Mouse (Mus musculus): Measurements from ENCODE around the gene Atxn2. TPM values are rescaled to one million over a fixed set of nuclear protein-coding genes. Genes with fewer than 3 reads are reported as not detected.

Gene Atxn2
- total and polyA plus RNA-seq, 3 experiments: 7.7 to 58.4 (median 8.3) TPM

GRCm38 (mm10) chr5:121668411-121668810, 42.7 kb upstream of the Atxn2 start:
- H3K27ac ChIP-seq (ENCODE audit: insufficient read depth, low read depth): no peak overlapping the region
- H3K27me3 ChIP-seq (replicated peaks): no peaks in the 10 kb centered on the region
- TF ChIP-seq IRF4 (IDR thresholded peaks at IDR 0.05; ENCODE audit: low read depth, low read length) (no peak), CTCF (conservative IDR thresholded peaks at IDR 0.05 in 1 of 2, IDR thresholded peaks at IDR 0.05 in 1 of 2; ENCODE audit: low read depth in 2 of 2, low read length in 2 of 2) (no peak), ETS1 (conservative IDR thresholded peaks at IDR 0.05; ENCODE audit: low read depth, low read length) (no peak), PAX5 (IDR thresholded peaks at IDR 0.05; ENCODE audit: low read length) (no peak), CHD1 (IDR thresholded peaks at IDR 0.05; ENCODE audit: low read depth, low read length) (no peak), ELF1 (IDR thresholded peaks at IDR 0.05; ENCODE audit: low read depth, low read length) (no peak), RCOR1 (conservative IDR thresholded peaks at IDR 0.05; ENCODE audit: low read depth, low read length) (no peak)
- in situ Hi-C loops (cut with MboI; ENCODE audit: low pct_ligation_motif_present, low pct_unique_long_range_greater_than_20kb, low sequenced_read_pairs) (no loop called here), dilution Hi-C loops (cut with MboI; ENCODE audit: extremely low pct_ligation_motif_present, extremely low pct_unique_long_range_greater_than_20kb, low sequenced_read_pairs) (no loop called here)
- H3K4me1 ChIP-seq (ENCODE audit: control insufficient read depth in 1 of 2, insufficient read depth in 2 of 2): no peaks in the 10 kb centered on the region
- H3K36me3 ChIP-seq (replicated peaks in 1 of 2; ENCODE audit: control insufficient read depth in 1 of 2, insufficient read depth in 1 of 2, low read length in 1 of 2): peaks cover 42 to 88% of the 10 kb centered on the region in 2 experiments
- no peak overlapping the region for H3K4me2 ChIP-seq (ENCODE audit: insufficient read depth, low read depth, poor library complexity, severe bottlenecking)
- no peaks in the 10 kb centered on the region for H3K79me2 ChIP-seq (replicated peaks; ENCODE audit: control insufficient read depth, extremely low read depth, insufficient read depth, poor library complexity, severe bottlenecking)
- no peak overlapping the region for H3K9ac ChIP-seq (ENCODE audit: insufficient read depth, low read depth)
- H3K4me3 ChIP-seq (replicated peaks in 1 of 3; ENCODE audit: low read depth in 2 of 3, low read length in 2 of 3, poor library complexity in 1 of 3): no peak overlapping the region
- DNase-seq (ENCODE audit: extremely low read depth): no peak
- H3K9me3 ChIP-seq (replicated peaks; ENCODE audit: low read length): no peaks in the 10 kb centered on the region

- no peak overlapping the region for H3K4me2 ChIP-seq (ENCODE audit: insufficient read depth, low read depth, poor library complexity, severe bottlenecking)
- no peaks in the 10 kb centered on the region for H3K4me1 ChIP-seq (ENCODE audit: control insufficient read depth in 1 of 2, insufficient read depth in 2 of 2)
- H3K27ac ChIP-seq (ENCODE audit: insufficient read depth, low read depth): no peak overlapping the region
- no peaks in the 10 kb centered on the region for H3K79me2 ChIP-seq (replicated peaks; ENCODE audit: control insufficient read depth, extremely low read depth, insufficient read depth, poor library complexity, severe bottlenecking)
- dilution Hi-C loops (cut with MboI; ENCODE audit: extremely low pct_ligation_motif_present, extremely low pct_unique_long_range_greater_than_20kb, low sequenced_read_pairs): no loop called here
- in situ Hi-C loops (cut with MboI; ENCODE audit: low pct_ligation_motif_present, low pct_unique_long_range_greater_than_20kb, low sequenced_read_pairs): no loop called here
- no peak overlapping the region for H3K9ac ChIP-seq (ENCODE audit: insufficient read depth, low read depth)
- peaks cover 41 to 84% of the 10 kb centered on the region in 2 experiments for H3K36me3 ChIP-seq (replicated peaks in 1 of 2; ENCODE audit: control insufficient read depth in 1 of 2, insufficient read depth in 1 of 2, low read length in 1 of 2)
- TF ChIP-seq CTCF (conservative IDR thresholded peaks at IDR 0.05 in 1 of 2, IDR thresholded peaks at IDR 0.05 in 1 of 2; ENCODE audit: low read depth in 2 of 2, low read length in 2 of 2): peak; percentile 50 to 62
- TF ChIP-seq MXI1 (IDR thresholded peaks at IDR 0.05; ENCODE audit: low read depth, low read length): no peak
- no peak for TF ChIP-seq E2F4 (IDR thresholded peaks at IDR 0.05; ENCODE audit: insufficient replicate concordance, low read depth, low read length)
- no peak for TF ChIP-seq ETS1 (conservative IDR thresholded peaks at IDR 0.05; ENCODE audit: low read depth, low read length)
- no peak for TF ChIP-seq HCFC1 (IDR thresholded peaks at IDR 0.05; ENCODE audit: low read depth, low read length)
- no peak for TF ChIP-seq EP300 (IDR thresholded peaks at IDR 0.05; ENCODE audit: low read length)
- TF ChIP-seq RAD21 (IDR thresholded peaks at IDR 0.05; ENCODE audit: low read depth, low read length): peak; percentile 8
- no peak overlapping the region for H3K4me3 ChIP-seq (replicated peaks in 1 of 3; ENCODE audit: low read depth in 2 of 3, low read length in 2 of 3, poor library complexity in 1 of 3)
- H3K9me3 ChIP-seq (replicated peaks; ENCODE audit: low read length): no peaks in the 10 kb centered on the region
- peak; percentile 24 for DNase-seq (ENCODE audit: extremely low read depth)
- no peaks in the 10 kb centered on the region for H3K27me3 ChIP-seq (replicated peaks)
These were observed 40.7 kb upstream of the Atxn2 start for GRCm38 (mm10) chr5:121670412-121670811.

- in situ Hi-C loops (cut with MboI; ENCODE audit: low pct_ligation_motif_present, low pct_unique_long_range_greater_than_20kb, low sequenced_read_pairs): no loop called here
- H3K27me3 ChIP-seq (replicated peaks): no peaks in the 10 kb centered on the region
- no peak overlapping the region for H3K9ac ChIP-seq (ENCODE audit: insufficient read depth, low read depth)
- H3K4me1 ChIP-seq (ENCODE audit: control insufficient read depth in 1 of 2, insufficient read depth in 2 of 2): no peaks in the 10 kb centered on the region
- no peak for TF ChIP-seq SMC3 (IDR thresholded peaks at IDR 0.05; ENCODE audit: low read depth, low read length)
- no peak for TF ChIP-seq POLR2AphosphoS2 (IDR thresholded peaks at IDR 0.05; ENCODE audit: low read depth, low read length)
- TF ChIP-seq RCOR1 (conservative IDR thresholded peaks at IDR 0.05; ENCODE audit: low read depth, low read length): no peak
- no peak for TF ChIP-seq MAZ (IDR thresholded peaks at IDR 0.05; ENCODE audit: low read depth, low read length)
- TF ChIP-seq ZNF384 (IDR thresholded peaks at IDR 0.05; ENCODE audit: low read depth, low read length): no peak
- TF ChIP-seq ZMIZ1 (IDR thresholded peaks at IDR 0.05; ENCODE audit: low read depth, low read length): no peak
- no peak for TF ChIP-seq GABPA (IDR thresholded peaks at IDR 0.05; ENCODE audit: insufficient replicate concordance, low read depth, low read length)
- no peak for TF ChIP-seq TBP (conservative IDR thresholded peaks at IDR 0.05; ENCODE audit: low read depth, low read length)
- no peak for TF ChIP-seq USF1 (IDR thresholded peaks at IDR 0.05; ENCODE audit: low read depth, low read length)
- TF ChIP-seq JUN (IDR thresholded peaks at IDR 0.05; ENCODE audit: insufficient read depth, low read depth, low read length): no peak
- no peak for TF ChIP-seq EP300 (IDR thresholded peaks at IDR 0.05; ENCODE audit: low read length)
- no peak for TF ChIP-seq RAD21 (IDR thresholded peaks at IDR 0.05; ENCODE audit: low read depth, low read length)
- no peak for TF ChIP-seq ZKSCAN1 (IDR thresholded peaks at IDR 0.05; ENCODE audit: borderline replicate concordance, low read depth, low read length)
- TF ChIP-seq ZC3H11A (IDR thresholded peaks at IDR 0.05; ENCODE audit: low read depth, low read length): no peak
- no peak for TF ChIP-seq HCFC1 (IDR thresholded peaks at IDR 0.05; ENCODE audit: low read depth, low read length)
- no peak for TF ChIP-seq MEF2A (IDR thresholded peaks at IDR 0.05; ENCODE audit: borderline replicate concordance, low read depth, low read length)
- no peak for TF ChIP-seq MXI1 (IDR thresholded peaks at IDR 0.05; ENCODE audit: low read depth, low read length)
- peaks cover 66 to 96% of the 10 kb centered on the region in 2 experiments for H3K36me3 ChIP-seq (replicated peaks in 1 of 2; ENCODE audit: control insufficient read depth in 1 of 2, insufficient read depth in 1 of 2, low read length in 1 of 2)
- no peak overlapping the region for H3K4me3 ChIP-seq (replicated peaks in 1 of 3; ENCODE audit: low read depth in 2 of 3, low read length in 2 of 3, poor library complexity in 1 of 3)
- dilution Hi-C loops (cut with MboI; ENCODE audit: extremely low pct_ligation_motif_present, extremely low pct_unique_long_range_greater_than_20kb, low sequenced_read_pairs): no loop called here
- no peak overlapping the region for H3K4me2 ChIP-seq (ENCODE audit: insufficient read depth, low read depth, poor library complexity, severe bottlenecking)
- H3K27ac ChIP-seq (ENCODE audit: insufficient read depth, low read depth): no peak overlapping the region
- H3K79me2 ChIP-seq (replicated peaks; ENCODE audit: control insufficient read depth, extremely low read depth, insufficient read depth, poor library complexity, severe bottlenecking): no peaks in the 10 kb centered on the region
- no peaks in the 10 kb centered on the region for H3K9me3 ChIP-seq (replicated peaks; ENCODE audit: low read length)
- DNase-seq (ENCODE audit: extremely low read depth): no peak
These were observed 28.9 kb upstream of the Atxn2 start for GRCm38 (mm10) chr5:121682250-121682649.

Data from CH12.LX (cell line).